Mouse (Mus musculus) hindbrain, embryonic 10.5 days (tissue): ENCODE measurements at regions not wholly inside any gene's neighbourhood (a gene's known extent, or its start where the extent isn't known, plus 50 kb on each side); places are given as distances from the start of the nearest gene placed in this dataset.

Experiments
- DNase-seq: peaks from one replicate; pipeline ENCODE4 v3.0.0-alpha.2; 2017; ENCODE audit warnings: low spot score
- H3K27ac ChIP-seq: fragments of 300-500 bp; sonication (generic); 2 replicates; pipeline ENCODE4 v1.5.1; 2016; ENCODE audit warnings: mild to moderate bottlenecking, moderate library complexity
- H3K27me3 ChIP-seq: fragments of 300-500 bp; sonication (generic); 2 replicates; pipeline ENCODE4 v1.6.1; 2016; ENCODE audit warnings: mild to moderate bottlenecking; ENCODE audit not compliant: poor library complexity, insufficient read depth, severe bottlenecking
- H3K36me3 ChIP-seq: fragments of 300-500 bp; sonication (generic); 2 replicates; pipeline ENCODE4 v1.6.1; 2016; ENCODE audit warnings: mild to moderate bottlenecking, moderate library complexity
- H3K4me1 ChIP-seq: fragments of 300-500 bp; sonication (generic); replicated peaks from 2 replicates; pipeline ENCODE4 v1.6.1; 2016; ENCODE audit warnings: mild to moderate bottlenecking
- H3K4me3 ChIP-seq: fragments of 300-500 bp; sonication (generic); 2 replicates; pipeline ENCODE4 v1.5.1; 2016; ENCODE audit warnings: mild to moderate bottlenecking, moderate library complexity
- H3K9me3 ChIP-seq: fragments of 300-500 bp; sonication (generic); 2 replicates; pipeline ENCODE4 v1.6.1; 2016; ENCODE audit warnings: mild to moderate bottlenecking, moderate library complexity
- WGBS: fragments of 180-500 bp; shearing (Covaris S2); methylation state at CpG from one replicate; pipeline ENCODE4 v1.1.7; 2016; 5-methylcytosine and 5-hydroxymethylcytosine counted together

- no peak for DNase-seq
- H3K27ac ChIP-seq = peak overlapping the region; percentile 40
- 64% methylated on average over 19 of the region's 19 CpGs for WGBS
- H3K27me3 ChIP-seq = no peaks in the 10 kb centered on the region
- no peaks in the 10 kb centered on the region for H3K36me3 ChIP-seq
- no peaks in the 10 kb centered on the region for H3K9me3 ChIP-seq
- H3K4me1 ChIP-seq = peaks cover 23% of the 10 kb centered on the region
- no peak overlapping the region for H3K4me3 ChIP-seq
These were observed 120.8 kb upstream of the Smim15 start for GRCm38 (mm10) chr13:107923129-107924114.

- H3K27me3 ChIP-seq = no peaks in the 10 kb centered on the region
- H3K9me3 ChIP-seq = no peaks in the 10 kb centered on the region
- H3K36me3 ChIP-seq = no peaks in the 10 kb centered on the region
- no peak overlapping the region for H3K27ac ChIP-seq
- peaks cover 15% of the 10 kb centered on the region for H3K4me1 ChIP-seq
- 68% methylated on average over 3 of the region's 3 CpGs for WGBS
- no peak for DNase-seq
- H3K4me3 ChIP-seq = no peak overlapping the region
These were observed 124.8 kb upstream of the Smim15 start for GRCm38 (mm10) chr13:107919403-107919802.

- H3K27ac ChIP-seq = no peak overlapping the region
- DNase-seq = no peak
- 89% methylated on average over 7 of the region's 7 CpGs for WGBS
- peaks cover 10% of the 10 kb centered on the region for H3K4me1 ChIP-seq
- no peak overlapping the region for H3K4me3 ChIP-seq
- H3K9me3 ChIP-seq = no peaks in the 10 kb centered on the region
- no peaks in the 10 kb centered on the region for H3K36me3 ChIP-seq
- H3K27me3 ChIP-seq = no peaks in the 10 kb centered on the region
These were observed 125.8 kb upstream of the Smim15 start for GRCm38 (mm10) chr13:107918478-107918877.

- 95% methylated on average over 10 of the region's 10 CpGs for WGBS
- H3K36me3 ChIP-seq = no peaks in the 10 kb centered on the region
- H3K4me1 ChIP-seq = peaks cover 6% of the 10 kb centered on the region
- DNase-seq = no peak
- no peak overlapping the region for H3K4me3 ChIP-seq
- H3K27me3 ChIP-seq = no peaks in the 10 kb centered on the region
- H3K27ac ChIP-seq = no peak overlapping the region
- H3K9me3 ChIP-seq = no peaks in the 10 kb centered on the region
These were observed 126.2 kb upstream of the Smim15 start for GRCm38 (mm10) chr13:107918065-107918464.

- H3K9me3 ChIP-seq = no peaks in the 10 kb centered on the region
- H3K36me3 ChIP-seq = no peaks in the 10 kb centered on the region
- no peaks in the 10 kb centered on the region for H3K27me3 ChIP-seq
- H3K4me3 ChIP-seq = no peak overlapping the region
- WGBS = 91% methylated on average over 3 of the region's 3 CpGs
- H3K4me1 ChIP-seq = 0 out of 2 replicates have a peak, but pooled peaks cover under 1% of the 10 kb centered on the region
- no peak for DNase-seq
- no peak overlapping the region for H3K27ac ChIP-seq
These were observed 126.7 kb upstream of the Smim15 start for GRCm38 (mm10) chr13:107917564-107917963.

GRCm38 (mm10) chr13:107910125-107910524, 134.1 kb upstream of the Smim15 start:
- Histone ChIP-seq H3K9me3 (no peaks in the 10 kb centered on the region), H3K4me3 (no peak overlapping the region), H3K27me3 (no peaks in the 10 kb centered on the region), H3K27ac (0 out of 2 replicates have a peak overlapping the region, but pooled peaks have one; percentile 46), H3K36me3 (no peaks in the 10 kb centered on the region), H3K4me1 (peaks cover 12% of the 10 kb centered on the region)
- no peak for DNase-seq
- 82% methylated on average over 7 of the region's 7 CpGs for WGBS

GRCm38 (mm10) chr13:107909343-107910067, 134.7 kb upstream of the Smim15 start:
- WGBS = 32% methylated on average over 15 of the region's 15 CpGs
- no peak for DNase-seq
- peak overlapping the region; percentile 46 for H3K27ac ChIP-seq

GRCm38 (mm10) chr13:107907966-107908365, 136.3 kb upstream of the Smim15 start:
- H3K4me1 ChIP-seq = peaks cover 28% of the 10 kb centered on the region
- no peaks in the 10 kb centered on the region for H3K36me3 ChIP-seq
- no peaks in the 10 kb centered on the region for H3K27me3 ChIP-seq
- 89% methylated on average over 5 of the region's 5 CpGs for WGBS
- no peaks in the 10 kb centered on the region for H3K9me3 ChIP-seq
- no peak for DNase-seq
- H3K4me3 ChIP-seq = no peak overlapping the region
- H3K27ac ChIP-seq = no peak overlapping the region

More at GRCm38 (mm10) chr13:107909343-107910067, 134.7 kb upstream of the Smim15 start:
- no peaks in the 10 kb centered on the region for H3K9me3 ChIP-seq
- H3K27me3 ChIP-seq = no peaks in the 10 kb centered on the region
- no peak overlapping the region for H3K4me3 ChIP-seq
- H3K36me3 ChIP-seq = no peaks in the 10 kb centered on the region
- peaks cover 12% of the 10 kb centered on the region for H3K4me1 ChIP-seq

GRCm38 (mm10) chr13:107904851-107905250, 139.4 kb upstream of the Smim15 start:
- WGBS = 87% methylated on average over 4 of the region's 4 CpGs

GRCm38 (mm10) chr13:107904051-107904740, 140.1 kb upstream of the Smim15 start:
- no peak for DNase-seq
- H3K36me3 ChIP-seq = no peaks in the 10 kb centered on the region

More at GRCm38 (mm10) chr13:107904851-107905250, 139.4 kb upstream of the Smim15 start:
- peaks cover 29% of the 10 kb centered on the region for H3K4me1 ChIP-seq
- H3K4me3 ChIP-seq = no peak overlapping the region
- no peak overlapping the region for H3K27ac ChIP-seq
- no peaks in the 10 kb centered on the region for H3K36me3 ChIP-seq
- no peak for DNase-seq
- no peaks in the 10 kb centered on the region for H3K9me3 ChIP-seq
- H3K27me3 ChIP-seq = no peaks in the 10 kb centered on the region

GRCm38 (mm10) chr13:107903150-107903959, 140.9 kb upstream of the Smim15 start:
- Histone ChIP-seq H3K27me3 (no peaks in the 10 kb centered on the region), H3K4me3 (no peak overlapping the region), H3K27ac (peak overlapping the region; percentile 64), H3K9me3 (no peaks in the 10 kb centered on the region), H3K4me1 (peaks cover 23% of the 10 kb centered on the region), H3K36me3 (no peaks in the 10 kb centered on the region)
- WGBS = 43% methylated on average over 9 of the region's 9 CpGs
- DNase-seq = peak; percentile 37

More at GRCm38 (mm10) chr13:107904051-107904740, 140.1 kb upstream of the Smim15 start:
- Histone ChIP-seq H3K27ac (no peak overlapping the region), H3K9me3 (no peaks in the 10 kb centered on the region), H3K4me3 (no peak overlapping the region), H3K27me3 (no peaks in the 10 kb centered on the region), H3K4me1 (peaks cover 26% of the 10 kb centered on the region)
- 82% methylated on average over 14 of the region's 14 CpGs for WGBS

- H3K36me3 ChIP-seq = no peaks in the 10 kb centered on the region
- no peak overlapping the region for H3K4me3 ChIP-seq
- no peaks in the 10 kb centered on the region for H3K9me3 ChIP-seq
- 78% methylated on average over 5 of the region's 5 CpGs for WGBS
- peak overlapping the region; percentile 64 for H3K27ac ChIP-seq
- DNase-seq = no peak
- H3K4me1 ChIP-seq = peaks cover 23% of the 10 kb centered on the region
- no peaks in the 10 kb centered on the region for H3K27me3 ChIP-seq
These were observed 141.5 kb upstream of the Smim15 start for GRCm38 (mm10) chr13:107902800-107903149.
